Mouse (Mus musculus): Measurements from ENCODE around the gene Scmh1.

DNA sequence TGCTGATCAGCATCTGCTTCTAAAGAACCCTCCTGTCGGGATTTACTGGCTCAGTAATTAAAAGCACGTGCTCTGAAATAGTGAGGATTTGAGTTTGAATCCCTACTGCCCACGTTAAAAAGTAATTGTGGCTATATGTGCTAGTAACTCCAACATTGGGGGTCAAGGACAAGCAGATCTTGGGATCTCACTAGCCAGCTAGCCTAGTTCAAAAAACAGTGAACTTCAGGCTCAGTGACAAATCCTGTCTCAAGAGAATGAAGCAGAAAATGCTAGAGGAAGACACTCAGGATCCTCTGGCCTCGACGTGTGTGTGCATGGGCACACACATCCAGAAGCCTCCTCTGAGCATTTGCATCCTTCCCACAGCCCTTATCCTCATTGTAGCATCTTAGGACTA lies 116.7 kb downstream of the Scmh1 start:
- TF ChIP-seq FLI1 (IDR thresholded peaks at IDR 0.05; ENCODE audit: low read length) (no peak), GATA1 (IDR thresholded peaks at IDR 0.05; ENCODE audit: borderline replicate concordance, low read length) (no peak)

Data from megakaryocyte, embryonic 14.5 days (primary cell).